Mouse (Mus musculus): ENCODE results near the gene Myh14. TPM values are rescaled to one million over a fixed set of nuclear protein-coding genes. Genes with fewer than 3 reads are reported as not detected.

Gene Myh14
- polyA plus RNA-seq, 1 experiment from 2014 or later, result 2.0 TPM

- Histone ChIP-seq H3K9me3 (ENCODE audit: low read length) (no peaks in the 10 kb centered on the region), H3K4me1 (ENCODE audit: insufficient read depth, low read length) (peaks cover 32% of the 10 kb centered on the region), H3K9ac (replicated peaks; ENCODE audit: low read length) (peak within 1 kb of the TSS; percentile 60), H3K4me3 (ENCODE audit: low read length) (peak within 1 kb of the TSS; percentile 57), H3K4me2 (replicated peaks; ENCODE audit: low read depth, low read length) (peak within 1 kb of the TSS; percentile 99), H3K27ac (ENCODE audit: low read length) (no peak within 1 kb of the TSS), H3K27me3 (ENCODE audit: insufficient read depth, low read length) (peaks cover 84% of the 10 kb centered on the region), H3K36me3 (ENCODE audit: insufficient read depth, low read length) (no peaks in the 10 kb centered on the region)
- WGBS, result under 1% methylated on average over 73 of the region's 80 CpGs
- ATAC-seq (ENCODE audit: low FRiP score, low TSS enrichment), result peak; percentile 93
Observed at GRCm38 (mm10) chr7:44590402-44591347, 80.0 kb downstream of the Myh14 start, which contains the start of gene Kcnc3. Gene Kcnc3, plus strand, starts transcription at chr7:44590664.

GRCm38 (mm10) chr7:44589946-44590345, 80.7 kb downstream of the Myh14 start:
- Histone ChIP-seq H3K4me1 (ENCODE audit: insufficient read depth, low read length) (peaks cover 32% of the 10 kb centered on the region), H3K9ac (replicated peaks; ENCODE audit: low read length) (no peak overlapping the region), H3K27me3 (ENCODE audit: insufficient read depth, low read length) (peaks cover 92% of the 10 kb centered on the region), H3K27ac (ENCODE audit: low read length) (no peak overlapping the region), H3K9me3 (ENCODE audit: low read length) (no peaks in the 10 kb centered on the region), H3K36me3 (ENCODE audit: insufficient read depth, low read length) (no peaks in the 10 kb centered on the region), H3K4me3 (ENCODE audit: low read length) (peak overlapping the region; percentile 57), H3K4me2 (replicated peaks; ENCODE audit: low read depth, low read length) (peak overlapping the region; percentile 99)
- 2% methylated on average over 13 of the region's 13 CpGs for WGBS
- no peak for ATAC-seq (ENCODE audit: low FRiP score, low TSS enrichment)

- WGBS, result under 1% methylated on average over 33 of the region's 33 CpGs
- H3K4me2 ChIP-seq (replicated peaks; ENCODE audit: low read depth, low read length), result peak overlapping the region; percentile 99
- no peak overlapping the region for H3K27ac ChIP-seq (ENCODE audit: low read length)
- H3K4me1 ChIP-seq (ENCODE audit: insufficient read depth, low read length), result peaks cover 32% of the 10 kb centered on the region
- no peaks in the 10 kb centered on the region for H3K9me3 ChIP-seq (ENCODE audit: low read length)
- H3K9ac ChIP-seq (replicated peaks; ENCODE audit: low read length), result peak overlapping the region; percentile 38
- ATAC-seq (ENCODE audit: low FRiP score, low TSS enrichment), result peak; percentile 28; the same call in 1 of the 2 replicates
- H3K27me3 ChIP-seq (ENCODE audit: insufficient read depth, low read length), result peaks cover 90% of the 10 kb centered on the region
- H3K4me3 ChIP-seq (ENCODE audit: low read length), result peak overlapping the region; percentile 45
- H3K36me3 ChIP-seq (ENCODE audit: insufficient read depth, low read length), result no peaks in the 10 kb centered on the region
Observed at GRCm38 (mm10) chr7:44589149-44589548, 81.5 kb downstream of the Myh14 start.

GRCm38 (mm10) chr7:44588338-44588737, 82.3 kb downstream of the Myh14 start:
- Histone ChIP-seq H3K27ac (ENCODE audit: low read length) (no peak overlapping the region), H3K36me3 (ENCODE audit: insufficient read depth, low read length) (no peaks in the 10 kb centered on the region), H3K4me3 (ENCODE audit: low read length) (peak overlapping the region; percentile 45; the same call in 1 of the 2 replicates), H3K27me3 (ENCODE audit: insufficient read depth, low read length) (peaks cover 86% of the 10 kb centered on the region), H3K9ac (replicated peaks; ENCODE audit: low read length) (no peak overlapping the region), H3K9me3 (ENCODE audit: low read length) (no peaks in the 10 kb centered on the region), H3K4me1 (ENCODE audit: insufficient read depth, low read length) (peaks cover 30% of the 10 kb centered on the region), H3K4me2 (replicated peaks; ENCODE audit: low read depth, low read length) (peak overlapping the region; percentile 99)
- 4% methylated on average over 12 of the region's 12 CpGs for WGBS
- ATAC-seq (ENCODE audit: low FRiP score, low TSS enrichment), result no peak

- H3K4me3 ChIP-seq (ENCODE audit: low read length), result no peak overlapping the region; the same call in 1 of the 2 replicates
- WGBS, result 42% methylated on average over 6 of the region's 6 CpGs
- no peak overlapping the region for H3K4me2 ChIP-seq (replicated peaks; ENCODE audit: low read depth, low read length)
- H3K36me3 ChIP-seq (ENCODE audit: insufficient read depth, low read length), result no peaks in the 10 kb centered on the region
- no peak overlapping the region for H3K27ac ChIP-seq (ENCODE audit: low read length)
- no peaks in the 10 kb centered on the region for H3K9me3 ChIP-seq (ENCODE audit: low read length)
- H3K4me1 ChIP-seq (ENCODE audit: insufficient read depth, low read length), result peaks cover 30% of the 10 kb centered on the region
- ATAC-seq (ENCODE audit: low FRiP score, low TSS enrichment), result no peak
- no peak overlapping the region for H3K9ac ChIP-seq (replicated peaks; ENCODE audit: low read length)
- H3K27me3 ChIP-seq (ENCODE audit: insufficient read depth, low read length), result peaks cover 83% of the 10 kb centered on the region
Observed at GRCm38 (mm10) chr7:44587676-44588075, 83.0 kb downstream of the Myh14 start.

- ATAC-seq (ENCODE audit: low FRiP score, low TSS enrichment), result no peak
- H3K9me3 ChIP-seq (ENCODE audit: low read length), result no peaks in the 10 kb centered on the region
- H3K27me3 ChIP-seq (ENCODE audit: insufficient read depth, low read length), result peaks cover 77% of the 10 kb centered on the region
- H3K4me3 ChIP-seq (ENCODE audit: low read length), result peak overlapping the region; percentile 38
- H3K4me2 ChIP-seq (replicated peaks; ENCODE audit: low read depth, low read length), result peak overlapping the region; percentile 44
- no peak overlapping the region for H3K27ac ChIP-seq (ENCODE audit: low read length)
- under 1% methylated on average over 18 of the region's 18 CpGs for WGBS
- no peaks in the 10 kb centered on the region for H3K36me3 ChIP-seq (ENCODE audit: insufficient read depth, low read length)
- peaks cover 30% of the 10 kb centered on the region for H3K4me1 ChIP-seq (ENCODE audit: insufficient read depth, low read length)
- no peak overlapping the region for H3K9ac ChIP-seq (replicated peaks; ENCODE audit: low read length)
Observed at GRCm38 (mm10) chr7:44586930-44587329, 83.7 kb downstream of the Myh14 start.

- H3K27me3 ChIP-seq (ENCODE audit: insufficient read depth, low read length), result peaks cover 76% of the 10 kb centered on the region
- peak overlapping the region; percentile 38 for H3K4me3 ChIP-seq (ENCODE audit: low read length)
- no peaks in the 10 kb centered on the region for H3K9me3 ChIP-seq (ENCODE audit: low read length)
- H3K27ac ChIP-seq (ENCODE audit: low read length), result no peak overlapping the region
- peak overlapping the region; percentile 44 for H3K4me2 ChIP-seq (replicated peaks; ENCODE audit: low read depth, low read length)
- no peaks in the 10 kb centered on the region for H3K36me3 ChIP-seq (ENCODE audit: insufficient read depth, low read length)
- ATAC-seq (ENCODE audit: low FRiP score, low TSS enrichment), result no peak
- 9% methylated on average over 19 of the region's 19 CpGs for WGBS
- H3K4me1 ChIP-seq (ENCODE audit: insufficient read depth, low read length), result peaks cover 30% of the 10 kb centered on the region
- H3K9ac ChIP-seq (replicated peaks; ENCODE audit: low read length), result no peak overlapping the region
Observed at GRCm38 (mm10) chr7:44586518-44586917, 84.1 kb downstream of the Myh14 start.

- Histone ChIP-seq H3K9me3 (ENCODE audit: low read length) (no peaks in the 10 kb centered on the region), H3K9ac (replicated peaks; ENCODE audit: low read length) (no peak overlapping the region), H3K4me3 (ENCODE audit: low read length) (no peak overlapping the region), H3K27ac (ENCODE audit: low read length) (no peak overlapping the region), H3K4me2 (replicated peaks; ENCODE audit: low read depth, low read length) (no peak overlapping the region), H3K4me1 (ENCODE audit: insufficient read depth, low read length) (peaks cover 25% of the 10 kb centered on the region), H3K36me3 (ENCODE audit: insufficient read depth, low read length) (no peaks in the 10 kb centered on the region), H3K27me3 (ENCODE audit: insufficient read depth, low read length) (peaks cover 68% of the 10 kb centered on the region)
- ATAC-seq (ENCODE audit: low FRiP score, low TSS enrichment), result no peak
- WGBS, result 96% methylated on average over 6 of the region's 6 CpGs
Observed at GRCm38 (mm10) chr7:44585606-44586005, 85.0 kb downstream of the Myh14 start.

- Histone ChIP-seq H3K4me2 (replicated peaks; ENCODE audit: low read depth, low read length) (no peak overlapping the region), H3K27ac (ENCODE audit: low read length) (no peak overlapping the region), H3K4me3 (ENCODE audit: low read length) (no peak overlapping the region), H3K36me3 (ENCODE audit: insufficient read depth, low read length) (no peaks in the 10 kb centered on the region), H3K9ac (replicated peaks; ENCODE audit: low read length) (no peak overlapping the region), H3K4me1 (ENCODE audit: insufficient read depth, low read length) (peaks cover 20% of the 10 kb centered on the region), H3K9me3 (ENCODE audit: low read length) (no peaks in the 10 kb centered on the region), H3K27me3 (ENCODE audit: insufficient read depth, low read length) (peaks cover 61% of the 10 kb centered on the region)
- 83% methylated on average over 6 of the region's 6 CpGs for WGBS
- no peak for ATAC-seq (ENCODE audit: low FRiP score, low TSS enrichment)
Observed at GRCm38 (mm10) chr7:44584921-44585320, 85.7 kb downstream of the Myh14 start.

GRCm38 (mm10) chr7:44584265-44584804, 86.3 kb downstream of the Myh14 start:
- WGBS, result 75% methylated on average over 4 of the region's 4 CpGs
- Histone ChIP-seq H3K27me3 (ENCODE audit: insufficient read depth, low read length) (peaks cover 55% of the 10 kb centered on the region), H3K36me3 (ENCODE audit: insufficient read depth, low read length) (no peaks in the 10 kb centered on the region), H3K4me1 (ENCODE audit: insufficient read depth, low read length) (peaks cover 14% of the 10 kb centered on the region), H3K27ac (ENCODE audit: low read length) (no peak overlapping the region), H3K9ac (replicated peaks; ENCODE audit: low read length) (no peak overlapping the region), H3K4me2 (replicated peaks; ENCODE audit: low read depth, low read length) (no peak overlapping the region), H3K4me3 (ENCODE audit: low read length) (no peak overlapping the region), H3K9me3 (ENCODE audit: low read length) (no peaks in the 10 kb centered on the region)
- no peak for ATAC-seq (ENCODE audit: low FRiP score, low TSS enrichment)

Data from kidney, embryonic 16.5 days (tissue).